Mouse (Mus musculus): Measurements from ENCODE around the gene Gm49358. TPM values are rescaled to one million over a fixed set of nuclear protein-coding genes. Genes with fewer than 3 reads are reported as not detected.

Gm49358 gene
- polyA plus RNA-seq, 1 experiment: not detected

- TF ChIP-seq CTCF (IDR thresholded peaks at IDR 0.05; ENCODE audit: low read depth, low read length) (no peak), POLR2A (IDR thresholded peaks at IDR 0.05; ENCODE audit: borderline replicate concordance, low read depth, low read length) (no peak)
- Histone ChIP-seq H3K4me1 (ENCODE audit: control insufficient read depth, insufficient read depth, low read length) (peaks cover 4% of the 10 kb centered on the region), H3K27ac (ENCODE audit: insufficient read depth, low read depth, low read length) (no peak overlapping the region), H3K4me3 (ENCODE audit: insufficient read depth, low read length) (no peak overlapping the region)
These were observed 5.6 kb upstream of the Gm49358 start for GRCm38 (mm10) chr10:86758211-86758610.

DNA sequence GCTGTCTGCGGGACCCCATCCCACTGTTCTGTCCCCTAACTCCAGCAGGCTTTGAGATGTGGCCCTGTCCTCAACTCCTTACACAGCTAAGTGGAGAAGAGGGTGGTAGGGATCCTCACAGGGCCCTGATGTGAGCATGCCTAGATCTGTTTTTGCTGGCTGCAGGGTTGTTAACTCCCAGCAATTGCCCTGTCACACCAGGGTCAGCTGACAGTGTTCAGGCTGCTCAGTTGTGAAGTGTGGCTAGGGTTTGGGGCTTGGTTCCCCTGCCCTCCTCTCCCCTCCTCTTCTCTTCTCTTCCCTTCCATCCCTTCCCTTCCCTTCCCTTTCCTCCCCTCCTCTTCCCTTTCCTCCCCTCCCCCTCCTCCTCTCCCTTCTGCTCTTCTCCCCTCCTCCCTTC lies 2.5 kb upstream of the Gm49358 start:
- H3K4me3 ChIP-seq (ENCODE audit: insufficient read depth, low read length): no peak overlapping the region
- no peak overlapping the region for H3K27ac ChIP-seq (ENCODE audit: insufficient read depth, low read depth, low read length)
- TF ChIP-seq POLR2A (IDR thresholded peaks at IDR 0.05; ENCODE audit: borderline replicate concordance, low read depth, low read length): no peak
- TF ChIP-seq CTCF (IDR thresholded peaks at IDR 0.05; ENCODE audit: low read depth, low read length): no peak
- H3K4me1 ChIP-seq (ENCODE audit: control insufficient read depth, insufficient read depth, low read length): peaks cover 4% of the 10 kb centered on the region

DNA sequence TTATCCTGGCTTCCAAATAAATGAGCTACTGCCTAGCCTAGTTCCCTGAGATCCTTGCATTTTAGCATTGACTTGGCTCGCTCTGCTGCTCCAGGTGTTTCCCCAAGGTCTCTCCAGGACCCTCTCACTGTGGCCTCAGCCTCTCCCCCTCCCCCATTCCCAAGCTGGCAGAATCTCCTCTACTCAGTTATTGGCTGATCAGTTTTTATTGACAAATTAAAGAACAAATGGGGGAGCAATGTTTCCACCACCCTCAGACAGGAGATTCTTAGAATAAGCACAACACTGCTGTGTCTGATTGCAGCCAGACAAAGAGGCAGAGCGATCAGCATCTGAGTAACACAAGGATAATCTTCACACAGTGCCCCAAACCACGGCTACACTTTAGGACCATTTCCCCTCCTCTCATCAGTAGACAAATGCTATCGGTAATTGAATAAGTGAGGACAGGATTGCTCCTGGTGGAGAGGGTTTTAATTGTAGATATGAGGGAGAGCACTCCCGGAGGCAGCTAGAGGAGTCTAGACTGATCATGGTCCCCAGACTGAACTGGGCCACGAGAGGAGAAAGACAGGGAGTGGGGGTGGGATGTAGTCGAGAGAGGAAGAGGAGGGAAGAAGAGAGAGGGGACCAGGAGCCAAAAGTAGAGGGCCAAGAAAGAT lies 1.9 kb upstream of the Gm49358 start:
- TF ChIP-seq CTCF (IDR thresholded peaks at IDR 0.05; ENCODE audit: low read depth, low read length) (no peak), POLR2A (IDR thresholded peaks at IDR 0.05; ENCODE audit: borderline replicate concordance, low read depth, low read length) (no peak)
- no peak overlapping the region for H3K27ac ChIP-seq (ENCODE audit: insufficient read depth, low read depth, low read length)
- H3K4me1 ChIP-seq (ENCODE audit: control insufficient read depth, insufficient read depth, low read length): peaks cover 4% of the 10 kb centered on the region
- no peak overlapping the region for H3K4me3 ChIP-seq (ENCODE audit: insufficient read depth, low read length)

GRCm38 (mm10) chr10:86762384-86762730 lies 1.4 kb upstream of the Gm49358 start:
- peaks cover 4% of the 10 kb centered on the region for H3K4me1 ChIP-seq (ENCODE audit: control insufficient read depth, insufficient read depth, low read length)
- TF ChIP-seq POLR2A (IDR thresholded peaks at IDR 0.05; ENCODE audit: borderline replicate concordance, low read depth, low read length) (no peak), CTCF (IDR thresholded peaks at IDR 0.05; ENCODE audit: low read depth, low read length) (no peak)
- no peak overlapping the region for H3K27ac ChIP-seq (ENCODE audit: insufficient read depth, low read depth, low read length)
- no peak overlapping the region for H3K4me3 ChIP-seq (ENCODE audit: insufficient read depth, low read length)

GRCm38 (mm10) chr10:86765344-86765966 lies 1.7 kb downstream of the Gm49358 start:
- no peak overlapping the region for H3K27ac ChIP-seq (ENCODE audit: insufficient read depth, low read depth, low read length)
- H3K4me3 ChIP-seq (ENCODE audit: insufficient read depth, low read length): no peak overlapping the region
- H3K4me1 ChIP-seq (ENCODE audit: control insufficient read depth, insufficient read depth, low read length): peaks cover 4% of the 10 kb centered on the region
- TF ChIP-seq CTCF (IDR thresholded peaks at IDR 0.05; ENCODE audit: low read depth, low read length) (no peak), POLR2A (IDR thresholded peaks at IDR 0.05; ENCODE audit: borderline replicate concordance, low read depth, low read length) (no peak)

- no peak overlapping the region for H3K4me3 ChIP-seq (ENCODE audit: insufficient read depth, low read length)
- TF ChIP-seq CTCF (IDR thresholded peaks at IDR 0.05; ENCODE audit: low read depth, low read length): no peak
- TF ChIP-seq POLR2A (IDR thresholded peaks at IDR 0.05; ENCODE audit: borderline replicate concordance, low read depth, low read length): no peak
- H3K27ac ChIP-seq (ENCODE audit: insufficient read depth, low read depth, low read length): no peak overlapping the region
- H3K4me1 ChIP-seq (ENCODE audit: control insufficient read depth, insufficient read depth, low read length): peaks cover 13% of the 10 kb centered on the region
These were observed 5.4 kb downstream of the Gm49358 start for GRCm38 (mm10) chr10:86769216-86769615.

DNA sequence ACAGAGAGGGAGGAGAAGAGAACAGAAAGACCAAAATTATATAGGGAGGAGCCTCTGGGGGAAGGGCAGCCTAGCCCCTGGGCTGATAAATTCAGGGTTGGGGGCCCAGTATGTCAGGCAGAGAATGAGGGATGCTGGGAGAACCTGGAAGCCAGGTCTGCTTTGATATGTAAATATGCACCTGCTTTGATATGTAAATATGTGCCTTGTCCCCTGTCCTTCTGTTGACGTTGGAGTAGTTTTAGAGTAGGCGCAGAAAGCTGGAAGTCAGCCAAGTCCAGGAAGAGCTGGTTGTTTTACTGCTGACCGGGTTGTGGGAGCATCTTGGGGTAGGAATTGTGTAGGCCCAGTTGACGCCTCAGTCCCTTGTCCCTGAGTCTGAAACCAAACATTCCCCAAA lies 6.0 kb downstream of the Gm49358 start:
- H3K27ac ChIP-seq (ENCODE audit: insufficient read depth, low read depth, low read length): no peak overlapping the region
- no peak overlapping the region for H3K4me3 ChIP-seq (ENCODE audit: insufficient read depth, low read length)
- TF ChIP-seq POLR2A (IDR thresholded peaks at IDR 0.05; ENCODE audit: borderline replicate concordance, low read depth, low read length) (no peak), CTCF (IDR thresholded peaks at IDR 0.05; ENCODE audit: low read depth, low read length) (no peak)
- peaks cover 13% of the 10 kb centered on the region for H3K4me1 ChIP-seq (ENCODE audit: control insufficient read depth, insufficient read depth, low read length)

GRCm38 (mm10) chr10:86771701-86772100 lies 7.9 kb downstream of the Gm49358 start:
- peak overlapping the region; percentile 51 for H3K27ac ChIP-seq (ENCODE audit: insufficient read depth, low read depth, low read length)
- TF ChIP-seq POLR2A (IDR thresholded peaks at IDR 0.05; ENCODE audit: borderline replicate concordance, low read depth, low read length) (no peak), CTCF (IDR thresholded peaks at IDR 0.05; ENCODE audit: low read depth, low read length) (no peak)
- peaks cover 13% of the 10 kb centered on the region for H3K4me1 ChIP-seq (ENCODE audit: control insufficient read depth, insufficient read depth, low read length)
- H3K4me3 ChIP-seq (ENCODE audit: insufficient read depth, low read length): no peak overlapping the region

DNA sequence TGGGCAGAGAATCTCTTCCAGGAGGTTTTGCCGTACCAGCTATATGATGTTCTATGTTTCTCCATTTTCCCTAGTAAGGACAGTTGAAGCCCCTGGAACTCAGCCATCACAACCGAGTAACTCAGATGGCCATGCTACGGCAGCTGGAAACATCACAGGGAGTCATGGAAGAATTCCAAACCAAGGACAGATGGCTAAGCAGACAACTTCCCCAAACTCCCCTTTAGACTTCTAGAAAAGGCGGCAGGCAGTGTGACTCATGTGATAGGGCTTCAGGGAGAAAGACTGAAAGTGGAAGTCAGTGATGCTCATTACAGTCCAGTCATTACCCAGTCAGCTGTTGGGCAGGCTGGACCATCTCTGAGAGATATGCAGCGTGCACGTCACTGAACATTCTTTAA lies 8.5 kb downstream of the Gm49358 start:
- peaks cover 13% of the 10 kb centered on the region for H3K4me1 ChIP-seq (ENCODE audit: control insufficient read depth, insufficient read depth, low read length)
- peak overlapping the region; percentile 51 for H3K27ac ChIP-seq (ENCODE audit: insufficient read depth, low read depth, low read length)
- no peak overlapping the region for H3K4me3 ChIP-seq (ENCODE audit: insufficient read depth, low read length)
- TF ChIP-seq POLR2A (IDR thresholded peaks at IDR 0.05; ENCODE audit: borderline replicate concordance, low read depth, low read length) (no peak), CTCF (IDR thresholded peaks at IDR 0.05; ENCODE audit: low read depth, low read length) (no peak)

DNA sequence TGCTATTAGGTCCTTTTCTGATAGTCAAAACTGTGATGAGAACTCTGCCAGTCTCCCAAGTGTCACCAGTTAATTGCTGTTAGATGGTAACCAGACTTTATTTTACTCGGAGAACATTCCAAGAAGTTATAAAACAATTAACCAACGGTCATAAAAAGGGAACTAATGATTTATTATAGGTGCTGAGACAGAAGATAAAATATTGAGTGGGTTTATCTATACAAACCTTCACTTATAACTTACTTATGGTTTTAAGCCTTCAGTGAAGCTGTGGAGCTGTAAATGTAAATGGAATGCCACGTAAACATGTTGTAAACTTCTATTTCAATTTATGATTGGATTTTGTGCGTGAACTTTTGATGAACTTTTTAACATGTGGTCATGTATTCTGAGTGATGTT lies 9.6 kb downstream of the Gm49358 start:
- TF ChIP-seq CTCF (IDR thresholded peaks at IDR 0.05; ENCODE audit: low read depth, low read length) (no peak), POLR2A (IDR thresholded peaks at IDR 0.05; ENCODE audit: borderline replicate concordance, low read depth, low read length) (no peak)
- Histone ChIP-seq H3K27ac (ENCODE audit: insufficient read depth, low read depth, low read length) (no peak overlapping the region), H3K4me3 (ENCODE audit: insufficient read depth, low read length) (no peak overlapping the region), H3K4me1 (ENCODE audit: control insufficient read depth, insufficient read depth, low read length) (peaks cover 21% of the 10 kb centered on the region)
